Mouse (Mus musculus): ENCODE measurements at regions not wholly inside any gene's neighbourhood (a gene's known extent, or its start where the extent isn't known, plus 50 kb on each side); places are given as distances from the start of the nearest gene placed in this dataset.
A peak's percentile ranks its signal among the peaks of the same experiment; 100 is the strongest.

DNA sequence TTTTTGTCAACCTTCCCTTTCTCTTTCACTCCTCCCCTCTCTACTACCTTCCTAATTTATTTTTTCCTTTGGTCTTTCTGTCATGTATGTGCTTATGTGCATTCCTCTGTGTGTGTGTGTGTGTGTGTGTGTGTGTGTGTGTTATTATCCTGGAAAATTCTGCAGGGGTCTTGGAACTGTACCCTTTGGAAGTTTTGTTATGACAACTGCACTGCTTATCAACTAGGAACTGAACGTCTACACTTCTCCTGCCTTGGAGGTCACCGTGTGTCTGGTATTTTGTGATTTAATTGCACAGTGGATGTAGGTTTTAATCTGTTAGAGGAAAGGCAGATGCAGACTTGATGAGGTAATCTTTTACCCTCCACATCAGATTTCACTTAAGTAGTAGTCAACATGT lies 836.8 kb upstream of the Adgrl2 start:
- no peak for ATAC-seq (replicated peaks in 1 of 2; ENCODE audit: insufficient read depth in 1 of 2, low FRiP score in 2 of 2, low TSS enrichment in 1 of 2, low read depth in 1 of 2, poor library complexity in 2 of 2, severe bottlenecking in 2 of 2)

DNA sequence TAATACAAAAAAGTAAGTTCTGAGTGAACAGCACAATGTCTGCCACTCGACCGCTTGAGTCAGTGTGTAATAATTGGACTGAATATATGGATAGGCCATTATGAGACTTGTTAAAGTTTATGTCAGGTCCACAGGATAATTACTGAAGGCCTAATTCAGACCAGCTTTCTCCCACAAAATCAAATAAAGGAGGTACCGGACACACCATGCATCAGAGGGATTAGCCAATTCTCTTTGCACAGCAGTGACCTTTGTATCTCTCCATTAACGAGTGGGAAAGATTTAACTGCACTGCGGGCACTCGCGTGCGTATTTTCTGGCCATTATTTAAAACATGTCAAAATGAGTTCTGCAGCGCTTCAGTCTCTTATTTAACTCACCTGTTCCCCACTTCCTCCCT lies 836.4 kb upstream of the Adgrl2 start:
- ATAC-seq (replicated peaks in 1 of 2; ENCODE audit: insufficient read depth in 1 of 2, low FRiP score in 2 of 2, low TSS enrichment in 1 of 2, low read depth in 1 of 2, poor library complexity in 2 of 2, severe bottlenecking in 2 of 2) = no peak

DNA sequence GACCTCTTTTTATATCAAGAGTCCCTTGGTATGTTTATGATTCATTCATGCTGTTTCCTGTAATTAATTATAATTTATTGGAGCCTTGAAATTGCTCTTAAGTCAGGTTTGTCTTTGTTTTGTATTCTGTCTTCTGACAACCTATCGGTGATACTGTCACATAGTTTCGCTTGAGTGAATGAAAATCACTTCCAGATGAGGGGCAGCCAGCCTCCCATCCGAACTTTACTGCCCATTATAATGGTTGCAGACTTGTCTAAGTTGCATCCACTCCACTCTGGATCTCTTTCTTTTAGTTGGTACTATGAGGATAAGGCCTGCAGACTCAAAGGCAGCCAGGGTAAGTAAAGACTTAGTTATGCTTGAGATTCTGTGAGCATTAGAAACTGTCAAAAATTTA lies 830.3 kb upstream of the Adgrl2 start:
- no peak for ATAC-seq (replicated peaks in 1 of 2; ENCODE audit: insufficient read depth in 1 of 2, low FRiP score in 2 of 2, low TSS enrichment in 1 of 2, low read depth in 1 of 2, poor library complexity in 2 of 2, severe bottlenecking in 2 of 2)

DNA sequence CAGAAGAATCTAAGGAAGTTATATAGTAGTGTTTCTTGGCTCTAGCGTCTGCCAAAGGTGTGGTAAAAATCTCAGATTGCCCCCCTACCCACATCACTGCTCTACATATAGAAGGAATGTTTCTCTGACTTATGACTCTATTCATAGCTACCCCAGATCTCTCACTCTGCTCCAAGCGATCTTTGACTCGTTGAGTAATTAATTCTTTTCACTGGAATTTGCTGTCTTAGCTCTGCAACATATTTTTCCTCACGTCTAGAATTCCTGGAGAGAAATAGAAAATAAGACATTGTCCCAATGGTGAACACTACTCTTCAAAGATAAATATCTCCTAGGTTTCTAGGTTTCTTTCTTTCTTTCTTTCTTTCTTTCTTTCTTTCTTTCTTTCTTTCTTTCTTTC lies 829.5 kb upstream of the Adgrl2 start:
- no peak for ATAC-seq (replicated peaks in 1 of 2; ENCODE audit: insufficient read depth in 1 of 2, low FRiP score in 2 of 2, low TSS enrichment in 1 of 2, low read depth in 1 of 2, poor library complexity in 2 of 2, severe bottlenecking in 2 of 2)

DNA sequence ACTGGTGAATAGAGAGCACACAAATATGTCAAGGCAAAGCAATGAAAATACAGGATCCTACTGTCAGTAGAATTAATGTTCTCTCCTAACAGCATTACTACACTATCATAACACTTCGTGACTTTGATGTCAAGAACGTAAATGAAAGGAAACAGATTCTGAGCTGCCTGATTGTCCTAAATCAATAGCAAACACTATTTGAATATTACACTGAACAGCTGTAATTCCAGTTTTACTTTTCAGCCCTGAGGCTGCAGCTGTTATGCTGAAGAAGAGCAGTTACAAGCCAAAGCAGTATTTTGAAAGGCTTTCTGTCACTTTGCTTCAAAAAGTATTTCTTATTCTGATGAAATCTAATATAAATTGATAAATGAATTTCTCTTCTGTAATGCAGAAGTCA lies 828.7 kb upstream of the Adgrl2 start:
- ATAC-seq (replicated peaks in 1 of 2; ENCODE audit: insufficient read depth in 1 of 2, low FRiP score in 2 of 2, low TSS enrichment in 1 of 2, low read depth in 1 of 2, poor library complexity in 2 of 2, severe bottlenecking in 2 of 2) = no peak

DNA sequence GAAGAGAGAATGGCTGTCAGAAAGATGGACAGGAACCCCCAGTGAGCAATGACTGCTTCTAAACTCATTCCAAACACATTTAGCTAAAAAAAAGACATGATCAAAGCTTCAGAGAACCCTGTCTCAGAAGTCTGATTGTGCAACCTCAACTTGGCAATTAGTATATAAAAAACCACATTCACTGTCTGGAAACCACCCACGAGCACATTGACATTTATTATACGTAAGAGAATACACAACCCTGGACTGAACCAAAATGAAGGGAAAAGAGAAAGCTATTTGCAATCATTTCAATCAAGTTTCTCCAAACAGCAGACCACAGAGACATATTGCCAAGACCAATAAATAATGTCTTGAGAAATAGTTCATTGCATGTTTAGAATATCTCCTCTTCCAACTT lies 820.7 kb upstream of the Adgrl2 start:
- no peak for ATAC-seq (replicated peaks in 1 of 2; ENCODE audit: insufficient read depth in 1 of 2, low FRiP score in 2 of 2, low TSS enrichment in 1 of 2, low read depth in 1 of 2, poor library complexity in 2 of 2, severe bottlenecking in 2 of 2)

DNA sequence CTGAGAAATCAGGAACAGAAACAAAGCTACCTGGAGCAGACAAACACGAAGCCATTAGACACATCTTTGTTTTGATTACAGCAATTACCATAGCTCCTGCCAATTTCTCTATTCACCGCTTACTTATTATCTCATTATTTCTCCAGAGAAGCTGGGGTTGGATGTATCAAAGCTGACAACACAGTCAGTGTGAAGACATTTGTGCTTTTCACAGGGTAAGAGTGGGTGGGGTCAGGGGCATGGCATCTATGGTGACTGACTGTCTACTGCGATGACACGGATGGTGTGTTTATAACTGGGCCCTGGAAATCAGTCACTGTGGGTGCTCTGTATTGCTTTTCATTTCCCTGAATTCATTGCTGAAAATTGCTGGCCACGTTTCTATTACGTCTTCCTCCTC lies 815.0 kb upstream of the Adgrl2 start:
- no peak for ATAC-seq (replicated peaks in 1 of 2; ENCODE audit: insufficient read depth in 1 of 2, low FRiP score in 2 of 2, low TSS enrichment in 1 of 2, low read depth in 1 of 2, poor library complexity in 2 of 2, severe bottlenecking in 2 of 2)

DNA sequence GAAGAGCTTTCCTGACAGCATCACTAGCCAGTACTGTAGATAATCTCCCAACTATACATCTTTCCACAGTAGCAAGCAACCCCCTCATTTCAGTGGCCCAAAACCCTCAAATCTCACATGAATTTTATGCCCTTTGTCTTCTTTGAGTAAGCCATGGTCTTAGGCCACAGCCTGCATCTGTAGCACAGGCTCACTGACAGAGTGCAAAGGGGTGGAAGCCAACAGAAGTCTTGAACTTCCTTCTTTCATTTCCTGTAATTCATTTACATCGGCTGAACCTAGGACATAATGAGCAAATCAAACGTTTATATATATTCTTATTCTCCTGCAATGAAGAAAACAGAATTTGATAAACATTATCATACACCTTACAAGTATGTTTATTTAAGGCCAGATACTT lies 805.8 kb upstream of the Adgrl2 start:
- peak; percentile 45 to 53; a peak in 2 of 4 replicates for ATAC-seq (replicated peaks in 1 of 2; ENCODE audit: insufficient read depth in 1 of 2, low FRiP score in 2 of 2, low TSS enrichment in 1 of 2, low read depth in 1 of 2, poor library complexity in 2 of 2, severe bottlenecking in 2 of 2)

DNA sequence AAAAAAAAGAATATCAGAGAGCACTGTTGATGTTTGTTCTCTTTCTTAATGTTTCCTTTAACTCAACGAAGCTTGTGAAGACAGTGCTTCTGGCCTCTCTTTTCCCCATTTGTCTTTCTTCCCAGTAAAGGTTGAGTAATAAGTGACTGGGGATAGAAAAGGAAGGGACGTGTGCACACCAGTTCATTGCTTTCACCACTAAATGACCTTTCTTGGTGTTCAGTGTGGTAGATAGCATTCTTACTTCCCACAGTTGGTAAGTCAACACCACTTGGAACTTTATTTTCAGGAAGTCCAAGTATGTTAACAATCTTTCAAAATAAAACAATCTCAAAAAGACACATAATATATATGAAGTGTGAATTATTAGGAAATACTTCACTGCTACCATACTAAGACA lies 801.2 kb upstream of the Adgrl2 start:
- ATAC-seq (replicated peaks in 1 of 2; ENCODE audit: insufficient read depth in 1 of 2, low FRiP score in 2 of 2, low TSS enrichment in 1 of 2, low read depth in 1 of 2, poor library complexity in 2 of 2, severe bottlenecking in 2 of 2) = no peak

DNA sequence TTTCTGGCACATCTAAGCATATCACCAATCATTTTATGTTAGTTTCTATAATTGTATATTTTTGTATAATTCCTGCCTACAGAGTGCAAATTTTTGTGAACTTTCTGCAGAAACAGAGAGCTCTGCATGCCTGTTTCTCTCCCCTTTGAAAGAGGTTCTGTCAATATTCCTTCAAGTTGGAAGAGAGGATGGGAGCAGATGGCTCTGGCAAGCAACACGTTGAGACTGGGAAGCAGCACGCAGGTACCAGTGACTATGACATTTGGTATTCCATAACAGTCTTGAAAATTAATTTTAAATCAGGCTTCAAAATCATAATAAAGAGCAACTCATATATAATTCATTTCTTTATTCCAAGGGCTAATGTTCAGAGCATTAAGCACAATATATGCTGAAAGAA lies 795.7 kb upstream of the Adgrl2 start:
- no peak for ATAC-seq (replicated peaks in 1 of 2; ENCODE audit: insufficient read depth in 1 of 2, low FRiP score in 2 of 2, low TSS enrichment in 1 of 2, low read depth in 1 of 2, poor library complexity in 2 of 2, severe bottlenecking in 2 of 2)

DNA sequence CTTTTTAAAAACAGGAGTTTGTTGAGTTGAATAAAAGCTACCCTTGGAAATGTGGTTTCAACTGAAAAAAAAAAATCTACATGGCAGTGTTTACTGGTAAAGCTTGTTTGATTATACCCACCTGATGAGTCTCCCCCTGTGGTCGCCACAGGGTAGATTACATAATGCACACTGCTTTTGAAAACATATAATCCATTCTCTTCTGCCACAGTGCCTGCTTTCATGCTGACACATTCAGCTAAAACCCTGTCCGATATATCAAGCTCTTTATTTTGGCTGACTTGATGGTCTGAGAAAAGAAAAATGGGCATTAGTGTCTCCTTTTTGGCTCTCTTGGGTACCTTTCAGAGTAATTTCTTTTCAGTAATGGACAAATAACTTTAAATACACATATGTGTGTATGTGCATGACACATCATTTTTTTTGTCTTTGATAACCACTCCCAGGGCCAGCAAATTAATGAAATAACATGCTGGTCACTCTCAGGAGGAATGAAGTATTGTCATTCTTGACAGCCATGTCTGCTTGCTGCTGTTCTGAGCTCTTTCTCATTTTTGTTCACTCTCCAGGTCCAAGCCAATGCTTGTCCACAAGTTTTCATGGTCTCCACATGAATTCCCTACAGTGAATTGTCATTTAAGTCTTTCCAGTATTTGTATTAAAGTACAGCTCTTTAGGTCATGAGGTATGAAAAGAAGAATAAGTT lies 793.7 kb upstream of the Adgrl2 start:
- ATAC-seq (replicated peaks in 1 of 2; ENCODE audit: insufficient read depth in 1 of 2, low FRiP score in 2 of 2, low TSS enrichment in 1 of 2, low read depth in 1 of 2, poor library complexity in 2 of 2, severe bottlenecking in 2 of 2) = no peak

DNA sequence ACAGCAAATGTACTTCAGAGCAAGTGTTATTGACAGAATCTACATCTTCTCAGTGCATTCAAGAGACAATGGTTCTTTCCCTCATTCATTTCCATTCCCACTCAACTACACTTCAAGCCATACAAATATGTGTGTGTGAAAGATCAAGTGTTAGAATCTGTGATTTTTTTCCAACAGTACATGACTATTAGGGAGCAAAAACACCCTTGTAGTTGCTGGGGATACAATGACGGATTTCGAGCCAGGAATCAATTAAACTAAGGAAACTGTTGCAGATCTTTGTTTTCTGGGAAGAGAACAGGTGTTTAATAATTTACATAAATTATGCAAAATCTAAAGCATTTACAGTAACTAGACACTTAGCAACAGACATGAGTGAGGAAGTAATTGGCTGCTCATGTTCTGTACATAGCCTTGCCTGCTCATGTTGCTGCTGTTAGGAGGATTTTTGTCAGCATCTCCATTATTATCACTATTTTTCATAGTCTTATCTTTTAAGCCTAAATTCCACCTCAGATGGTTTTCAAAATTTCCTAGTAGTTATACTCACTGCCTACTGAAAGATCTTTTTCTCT lies 777.6 kb upstream of the Adgrl2 start:
- ATAC-seq (replicated peaks in 1 of 2; ENCODE audit: insufficient read depth in 1 of 2, low FRiP score in 2 of 2, low TSS enrichment in 1 of 2, low read depth in 1 of 2, poor library complexity in 2 of 2, severe bottlenecking in 2 of 2) = no peak

DNA sequence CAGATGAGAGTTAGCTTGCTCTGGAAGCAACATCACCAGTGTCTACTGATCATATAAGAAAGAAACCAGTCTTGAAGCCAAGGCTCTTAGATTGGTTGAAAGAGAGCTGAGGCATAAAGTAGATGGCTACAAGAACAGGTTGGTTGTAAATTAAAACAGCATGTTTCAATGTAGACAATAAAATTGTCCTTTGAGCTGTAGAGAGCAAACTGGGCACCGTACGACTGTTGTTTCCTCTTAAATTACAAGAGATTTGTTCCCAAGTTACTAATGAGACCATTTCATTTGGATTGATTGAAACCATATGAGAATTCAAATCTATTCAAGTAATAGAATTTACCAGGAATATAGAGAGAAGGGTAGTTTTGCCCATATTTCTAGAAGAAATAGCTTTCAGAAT lies 770.9 kb upstream of the Adgrl2 start:
- no peak for ATAC-seq (replicated peaks in 1 of 2; ENCODE audit: insufficient read depth in 1 of 2, low FRiP score in 2 of 2, low TSS enrichment in 1 of 2, low read depth in 1 of 2, poor library complexity in 2 of 2, severe bottlenecking in 2 of 2)

DNA sequence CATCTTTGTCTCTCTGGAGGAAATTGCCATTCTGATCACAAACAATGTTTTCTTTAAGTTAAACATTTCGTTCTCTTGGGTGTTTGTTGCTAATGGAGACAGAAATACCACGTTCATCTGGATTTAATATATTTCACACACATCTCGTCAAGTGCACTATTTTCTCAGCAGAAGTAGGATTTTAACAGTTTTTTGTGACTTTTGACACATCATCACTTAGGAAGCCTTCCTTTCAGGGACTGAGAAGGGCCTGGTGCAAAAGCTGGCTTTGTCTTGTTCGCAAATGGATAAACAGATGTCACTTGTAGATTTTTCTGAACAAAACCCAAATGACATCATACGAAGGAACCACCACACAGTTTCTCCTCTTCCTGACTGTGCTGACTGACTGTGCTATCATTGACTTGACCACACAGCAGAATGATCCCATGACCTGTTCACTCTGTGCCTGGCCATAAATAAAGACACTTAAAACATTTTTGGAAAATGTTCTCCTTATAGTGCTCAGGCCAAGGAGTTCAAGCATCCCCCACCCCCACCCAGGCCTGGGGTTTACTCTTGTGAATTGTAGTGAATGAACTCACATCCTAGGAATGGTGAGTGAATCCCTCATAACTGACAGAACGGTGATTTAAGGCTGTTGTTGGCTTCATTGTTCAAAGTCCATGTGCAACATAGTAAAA lies 767.7 kb upstream of the Adgrl2 start:
- ATAC-seq (replicated peaks in 1 of 2; ENCODE audit: insufficient read depth in 1 of 2, low FRiP score in 2 of 2, low TSS enrichment in 1 of 2, low read depth in 1 of 2, poor library complexity in 2 of 2, severe bottlenecking in 2 of 2) = no peak

DNA sequence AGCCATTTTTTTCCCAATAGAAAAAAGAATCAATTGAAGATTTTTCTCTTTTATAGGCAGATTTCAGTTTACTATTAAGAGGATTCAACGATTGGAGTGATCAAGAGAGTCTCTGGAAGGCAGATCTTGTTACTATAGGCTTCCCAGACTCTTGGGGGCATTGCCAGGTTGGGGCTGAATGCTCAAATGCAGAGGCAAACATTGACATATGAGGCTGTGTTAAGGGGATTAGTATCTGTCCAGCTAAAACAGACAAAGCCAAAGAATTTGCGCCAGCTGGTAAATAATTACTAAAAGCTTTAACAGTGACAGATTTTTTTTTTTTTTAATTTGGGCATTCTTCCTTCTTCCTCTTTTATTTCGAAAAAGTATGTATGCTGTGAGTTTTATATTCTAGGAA lies 745.7 kb upstream of the Adgrl2 start:
- ATAC-seq (replicated peaks in 1 of 2; ENCODE audit: insufficient read depth in 1 of 2, low FRiP score in 2 of 2, low TSS enrichment in 1 of 2, low read depth in 1 of 2, poor library complexity in 2 of 2, severe bottlenecking in 2 of 2) = no peak

DNA sequence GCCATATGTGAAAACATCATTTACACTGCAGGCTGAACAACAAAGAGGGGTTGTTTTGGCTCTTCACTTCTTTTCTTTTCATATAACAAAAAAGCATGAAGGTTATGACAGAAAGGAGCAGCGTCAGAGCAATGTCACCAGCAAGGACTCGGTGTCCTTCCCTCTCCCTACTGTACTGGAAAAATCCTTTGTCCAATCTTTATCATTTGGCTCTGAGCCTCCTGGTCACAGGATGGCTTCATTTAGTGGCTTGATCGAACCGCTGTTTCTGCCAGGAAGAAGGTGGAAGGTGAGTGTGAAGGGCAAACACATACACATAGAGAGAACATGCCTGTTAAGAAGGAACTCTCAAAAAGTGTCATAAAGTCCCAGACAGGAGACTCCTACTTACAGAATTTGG lies 735.9 kb upstream of the Adgrl2 start:
- no peak for ATAC-seq (replicated peaks in 1 of 2; ENCODE audit: insufficient read depth in 1 of 2, low FRiP score in 2 of 2, low TSS enrichment in 1 of 2, low read depth in 1 of 2, poor library complexity in 2 of 2, severe bottlenecking in 2 of 2)

DNA sequence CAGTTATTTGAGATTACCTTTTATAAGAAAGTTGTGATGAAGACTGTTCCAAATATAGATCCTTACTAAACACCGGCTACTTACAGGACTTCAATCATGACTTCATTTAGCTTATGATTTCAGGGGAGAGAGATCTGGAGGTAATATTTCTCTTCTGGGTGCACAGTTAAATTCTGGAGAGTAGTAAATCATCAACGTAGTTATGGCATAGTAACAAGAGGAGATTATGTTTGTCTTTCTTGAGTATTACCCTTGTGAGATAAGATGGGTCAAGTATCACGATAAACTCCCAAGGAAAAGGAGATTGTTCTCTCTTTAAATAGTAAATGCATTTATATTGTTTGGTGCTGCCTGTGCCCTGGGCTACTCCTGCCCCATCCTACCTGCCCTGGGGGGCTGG lies 734.5 kb upstream of the Adgrl2 start:
- ATAC-seq (replicated peaks in 1 of 2; ENCODE audit: insufficient read depth in 1 of 2, low FRiP score in 2 of 2, low TSS enrichment in 1 of 2, low read depth in 1 of 2, poor library complexity in 2 of 2, severe bottlenecking in 2 of 2) = no peak

DNA sequence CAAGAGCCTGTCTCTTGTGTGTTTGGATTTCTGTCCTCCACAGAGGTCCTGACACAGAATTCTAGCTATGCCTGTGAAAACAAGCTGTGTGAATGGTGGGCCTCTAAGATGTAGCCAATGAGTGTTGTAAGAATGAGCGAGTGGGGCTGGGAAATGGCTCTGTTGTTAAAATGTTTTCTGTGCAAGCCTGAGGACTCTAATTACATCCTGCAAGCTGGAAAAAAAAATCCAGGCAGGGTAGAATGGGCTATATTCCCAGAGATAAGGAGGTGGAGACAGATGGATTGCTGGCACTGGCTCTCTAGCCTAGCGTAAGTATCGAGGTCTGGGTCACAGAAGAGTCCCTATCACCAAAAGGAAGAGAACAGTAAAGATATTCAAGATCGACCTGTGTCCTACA lies 731.5 kb upstream of the Adgrl2 start:
- ATAC-seq (replicated peaks in 1 of 2; ENCODE audit: insufficient read depth in 1 of 2, low FRiP score in 2 of 2, low TSS enrichment in 1 of 2, low read depth in 1 of 2, poor library complexity in 2 of 2, severe bottlenecking in 2 of 2) = no peak

DNA sequence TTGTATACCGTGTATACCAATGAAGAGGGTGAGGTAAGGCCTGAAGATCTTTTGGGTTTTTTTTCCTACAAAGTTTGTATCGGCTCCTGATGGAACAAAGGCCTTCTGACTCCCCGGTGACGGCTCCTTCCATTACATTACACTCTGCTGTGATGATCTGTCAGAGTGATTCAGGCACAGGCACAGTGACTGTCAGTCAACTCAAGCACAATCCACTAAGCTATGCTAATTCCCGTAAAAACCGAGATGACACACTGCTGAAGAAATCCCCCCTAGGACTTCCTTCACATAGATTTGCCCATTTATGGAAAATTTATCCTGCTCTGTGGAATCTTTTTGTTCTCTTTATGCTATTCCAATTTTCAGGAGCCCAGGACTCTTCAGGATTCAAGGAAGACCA lies 730.0 kb upstream of the Adgrl2 start:
- no peak for ATAC-seq (replicated peaks in 1 of 2; ENCODE audit: insufficient read depth in 1 of 2, low FRiP score in 2 of 2, low TSS enrichment in 1 of 2, low read depth in 1 of 2, poor library complexity in 2 of 2, severe bottlenecking in 2 of 2)

Data from hematopoietic stem cell, adult 5-6 weeks (primary cell).